Mouse (Mus musculus): Measurements from ENCODE around the gene Cdk8. TPM values are rescaled to one million over a fixed set of nuclear protein-coding genes. Genes with fewer than 3 reads are reported as not detected.

Cdk8 gene
- total RNA-seq, 2 experiments from 2014 or later: 55.0 to 56.3 TPM

Other genes with a start within 250 kb of the Cdk8 start
- gene Cyp3a25, start 221.6 kb upstream of the Cdk8 start, total RNA-seq (2021): not detected
- gene Cyp3a59, start 152.0 kb upstream of the Cdk8 start, total RNA-seq (2021): not detected
- not detected for gene Gm5565, start 70.7 kb upstream of the Cdk8 start, total RNA-seq (2021)
- gene Gm6309, start 60.5 kb upstream of the Cdk8 start, total RNA-seq (2021): not detected
- 1 to 10 TPM; 1.1 TPM for gene 1700001J03Rik, start 45.9 kb upstream of the Cdk8 start, total RNA-seq (2021)
- 10 to 100 TPM; 42.1 to 45.4 TPM for gene Rnf6, start 9.7 kb upstream of the Cdk8 start, total RNA-seq (2021)
- gene Wasf3, start 153.8 kb downstream of the Cdk8 start, total RNA-seq (2021): 10 to 100 TPM; 77.3 to 85.9 TPM